Mouse (Mus musculus): Measurements from ENCODE around the gene Dpp8.
A peak's percentile ranks its signal among the peaks of the same experiment; 100 is the strongest.
"Not testable (repeated sequence)": the region's sequence is repeated elsewhere in the genome, so short reads cannot be mapped to it uniquely, and the experiment has no call there.

Gene Dpp8

GRCm38 (mm10) chr9:65032269-65033108 lies at the start of gene Dpp8:
Gene Dpp8, plus strand, starts transcription at chr9:65032414.
- peak; percentile 95 for DNase-seq (ENCODE audit: low read depth)

GRCm38 (mm10) chr9:64985037-64985794 lies 47.0 kb upstream of the Dpp8 start:
- no peak for DNase-seq (ENCODE audit: low read depth)

GRCm38 (mm10) chr9:64985807-64986206 lies 46.4 kb upstream of the Dpp8 start:
- no peak for DNase-seq (ENCODE audit: low read depth)

GRCm38 (mm10) chr9:64987651-64988050 lies 44.6 kb upstream of the Dpp8 start:
- DNase-seq (ENCODE audit: low read depth) = no peak

- no peak for DNase-seq (ENCODE audit: low read depth)
These were observed 43.8 kb upstream of the Dpp8 start for GRCm38 (mm10) chr9:64988443-64988842.

- no peak for DNase-seq (ENCODE audit: low read depth)
These were observed 41.9 kb upstream of the Dpp8 start for GRCm38 (mm10) chr9:64990291-64990690.

- not testable (repeated sequence) for DNase-seq (ENCODE audit: low read depth)
These were observed 36.8 kb upstream of the Dpp8 start for GRCm38 (mm10) chr9:64995464-64995863.

GRCm38 (mm10) chr9:65001481-65001880 lies 30.7 kb upstream of the Dpp8 start:
- no peak for DNase-seq (ENCODE audit: low read depth)

GRCm38 (mm10) chr9:65005737-65006136 lies 26.5 kb upstream of the Dpp8 start:
- DNase-seq (ENCODE audit: low read depth) = no peak

- DNase-seq (ENCODE audit: low read depth) = peak; percentile 89
These were observed 21.6 kb upstream of the Dpp8 start for GRCm38 (mm10) chr9:65010632-65011031.

GRCm38 (mm10) chr9:65011304-65011703 lies 20.9 kb upstream of the Dpp8 start:
- peak; percentile 50 for DNase-seq (ENCODE audit: low read depth)

GRCm38 (mm10) chr9:65015461-65016222 lies 16.6 kb upstream of the Dpp8 start:
- DNase-seq (ENCODE audit: low read depth) = no peak

GRCm38 (mm10) chr9:65016241-65016977 lies 15.8 kb upstream of the Dpp8 start:
- DNase-seq (ENCODE audit: low read depth) = no peak

- no peak for DNase-seq (ENCODE audit: low read depth)
These were observed 15.0 kb upstream of the Dpp8 start for GRCm38 (mm10) chr9:65016978-65017827.

GRCm38 (mm10) chr9:65017896-65018295 lies 14.3 kb upstream of the Dpp8 start:
- DNase-seq (ENCODE audit: low read depth) = no peak

GRCm38 (mm10) chr9:65018588-65019121 lies 13.6 kb upstream of the Dpp8 start:
- DNase-seq (ENCODE audit: low read depth) = no peak

GRCm38 (mm10) chr9:65019146-65019545 lies 13.1 kb upstream of the Dpp8 start:
- DNase-seq (ENCODE audit: low read depth) = no peak

- no peak for DNase-seq (ENCODE audit: low read depth)
These were observed 12.1 kb upstream of the Dpp8 start for GRCm38 (mm10) chr9:65020128-65020527.

- peak; percentile 92 for DNase-seq (ENCODE audit: low read depth)
These were observed 11.0 kb upstream of the Dpp8 start, which contains the start of gene Hacd3 for GRCm38 (mm10) chr9:65020991-65021886. Gene Hacd3, minus strand, starts transcription at chr9:65021693.

Data from naive thymus-derived CD4-positive, alpha-beta T cell, adult 2 months (primary cell).